Mouse (Mus musculus) NIH3T3 (cell line): ENCODE data around the gene Gm26741.
"Not testable (repeated sequence)": the region's sequence is repeated elsewhere in the genome, so short reads cannot be mapped to it uniquely, and the experiment has no call there.

Experiments used
- DNase-seq: peaks from one replicate; pipeline ENCODE4 v3.0.0-alpha.2; 2012; ENCODE audit warnings: low read depth

Gene Gm26741

GRCm38 (mm10) chr10:52358467-52358866 lies at the start of gene Gm26741:
Gm26741 (plus strand) TSS chr10:52358767.
- DNase-seq = no peak

DNA sequence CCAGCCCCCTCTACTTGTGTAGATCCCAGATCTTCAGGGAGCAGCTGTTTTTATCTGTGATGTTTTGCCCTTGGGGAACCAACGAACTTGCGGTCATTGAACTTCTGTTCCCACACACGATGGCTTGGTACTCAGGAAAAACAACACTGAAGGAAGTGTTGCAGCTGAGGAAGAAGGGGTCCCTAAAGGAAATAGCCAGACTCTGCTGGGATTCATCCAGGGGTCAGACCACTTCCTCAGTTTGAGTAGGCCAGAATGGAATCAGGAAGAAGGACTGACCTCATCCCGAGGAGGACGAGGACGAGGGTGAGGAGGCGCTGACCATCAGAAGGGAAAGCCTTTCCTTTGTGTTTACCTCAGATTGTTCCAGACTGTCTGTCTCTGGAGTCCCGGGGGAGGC lies 49.4 kb upstream of the Gm26741 start:
- DNase-seq = no peak

DNA sequence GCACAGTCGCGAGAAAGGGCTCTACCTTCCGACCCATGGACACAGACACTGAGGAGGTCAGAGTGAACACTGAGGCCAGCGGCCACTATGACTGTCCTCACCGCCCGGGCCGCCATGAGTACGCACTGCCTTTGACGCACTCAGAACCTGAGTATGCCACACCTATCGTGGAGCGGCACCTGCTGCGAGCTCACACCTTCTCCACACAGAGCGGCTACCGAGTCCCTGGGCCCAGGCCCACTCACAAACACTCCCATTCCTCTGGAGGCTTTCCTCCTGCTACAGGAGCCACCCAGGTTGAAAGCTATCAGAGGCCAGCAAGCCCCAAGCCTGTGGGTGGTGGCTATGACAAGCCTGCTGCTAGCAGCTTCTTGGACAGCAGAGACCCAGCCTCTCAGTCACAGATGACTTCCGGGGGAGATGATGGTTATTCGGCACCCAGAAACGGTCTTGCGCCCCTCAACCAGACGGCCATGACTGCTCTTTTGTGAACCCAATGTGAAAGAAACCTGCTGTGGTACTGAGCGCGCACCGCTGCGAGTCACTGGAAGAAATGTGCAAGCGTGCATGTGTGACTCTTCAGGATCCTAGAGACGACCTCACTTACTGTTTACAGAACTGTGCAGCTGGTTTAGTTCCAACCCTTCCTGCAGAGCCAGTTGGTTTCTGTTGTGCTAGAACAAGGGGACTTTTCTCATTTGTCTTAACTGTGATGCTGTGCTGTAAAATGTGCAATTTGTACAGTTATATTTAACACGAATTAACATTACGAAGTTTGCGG lies 38.9 kb upstream of the Gm26741 start:
- no peak for DNase-seq

DNA sequence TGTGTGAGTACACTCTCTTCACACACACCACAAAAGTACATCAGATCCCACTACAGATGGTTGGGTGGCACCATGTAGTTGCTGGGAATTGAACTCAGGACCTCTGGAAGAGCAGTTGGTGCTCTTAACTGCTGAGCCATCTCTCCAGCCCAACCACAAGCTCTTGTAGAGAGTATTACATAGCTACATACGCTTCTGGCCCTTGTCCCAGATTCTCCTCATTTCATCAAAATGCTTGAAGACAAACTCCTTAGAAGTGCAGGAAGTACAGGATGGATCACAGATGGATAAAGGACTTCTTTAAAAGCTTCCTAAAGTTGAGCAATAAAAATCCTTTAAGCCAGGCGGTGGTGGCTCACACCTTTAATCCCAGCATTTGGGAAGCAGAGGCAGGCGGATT lies 36.6 kb upstream of the Gm26741 start:
- peak; percentile 56 for DNase-seq

DNA sequence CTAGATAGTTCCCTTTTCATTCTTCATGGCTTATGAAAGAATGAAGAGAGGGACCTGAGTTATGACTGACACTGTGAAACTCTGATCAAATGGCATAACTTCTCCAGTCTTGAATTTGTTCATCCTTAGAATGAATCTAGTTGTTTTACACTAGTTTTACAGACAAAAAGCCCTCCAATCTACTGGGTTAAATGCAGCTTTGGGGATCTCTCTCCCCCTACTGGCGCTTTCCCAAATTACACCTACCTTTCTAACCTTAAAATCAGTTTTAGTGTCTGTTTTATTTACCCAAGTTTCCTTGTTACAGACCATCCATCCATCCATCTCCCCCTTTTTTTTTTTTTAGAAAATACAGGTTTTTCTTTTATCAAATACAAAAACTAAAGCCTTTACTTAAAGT lies 27.6 kb upstream of the Gm26741 start:
- peak; percentile 78 for DNase-seq

DNA sequence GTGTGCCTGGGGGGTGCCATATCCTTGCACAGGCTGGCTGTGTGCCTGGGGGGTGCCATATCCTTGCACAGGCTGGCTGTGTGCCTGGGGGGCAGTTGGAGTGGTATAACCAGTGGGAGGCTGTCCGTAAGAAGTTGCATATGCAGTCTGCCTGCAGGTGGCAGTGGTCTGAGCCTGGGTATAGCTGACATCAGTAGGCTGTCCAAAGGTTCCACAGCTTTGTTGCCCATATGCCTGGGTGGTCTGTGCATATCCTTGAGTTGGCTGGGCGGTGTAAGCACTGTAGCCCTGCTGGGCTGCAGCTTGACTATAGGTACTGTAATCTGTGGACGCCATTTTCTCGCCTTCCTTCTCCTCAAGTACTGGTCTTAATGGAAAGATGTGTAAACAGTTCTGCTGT lies 15.2 kb upstream of the Gm26741 start:
- DNase-seq = not testable (repeated sequence)

DNA sequence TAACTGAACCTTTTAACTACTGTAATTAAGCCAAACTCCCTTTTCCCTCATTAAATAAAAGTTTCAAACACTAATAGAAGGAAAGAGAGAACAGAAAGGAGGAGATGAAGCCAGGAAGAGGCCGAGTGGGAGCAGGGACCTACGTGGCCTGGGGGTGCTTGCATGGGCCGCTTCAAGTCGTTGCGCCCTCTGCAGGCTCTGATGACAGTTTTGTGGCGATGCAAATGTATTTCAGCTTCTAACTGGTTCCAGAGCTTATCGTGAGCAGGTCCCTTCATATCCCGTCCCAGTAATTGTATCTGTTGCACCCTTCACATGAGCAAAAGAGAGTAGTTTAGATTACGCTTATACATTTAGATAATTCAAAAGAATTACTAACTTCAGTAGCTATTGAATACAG lies 5.4 kb upstream of the Gm26741 start:
- DNase-seq = no peak

DNA sequence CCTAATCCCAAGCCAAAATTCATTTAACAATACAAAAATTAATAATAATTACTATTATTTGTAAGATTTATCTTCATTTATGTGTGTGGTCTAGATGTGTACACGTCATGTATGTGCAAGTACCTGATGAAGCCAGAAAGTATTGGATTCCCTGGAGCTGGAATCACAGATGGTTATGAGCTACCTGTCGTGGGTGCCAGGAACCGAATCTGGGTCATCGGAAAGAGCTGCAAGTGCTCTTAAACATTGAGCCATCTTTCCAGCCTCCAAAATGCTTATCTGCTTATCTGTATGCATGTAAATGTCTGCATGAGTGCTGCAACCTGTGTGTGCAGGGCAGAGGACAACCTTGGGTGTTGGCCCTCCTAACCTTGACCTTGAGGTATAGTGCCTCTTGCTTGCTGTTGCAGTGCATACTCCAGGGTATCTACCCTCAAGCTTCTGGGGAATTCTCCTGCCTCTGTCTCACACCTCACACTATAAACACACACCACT lies 1.7 kb downstream of the Gm26741 start:
- DNase-seq = no peak

DNA sequence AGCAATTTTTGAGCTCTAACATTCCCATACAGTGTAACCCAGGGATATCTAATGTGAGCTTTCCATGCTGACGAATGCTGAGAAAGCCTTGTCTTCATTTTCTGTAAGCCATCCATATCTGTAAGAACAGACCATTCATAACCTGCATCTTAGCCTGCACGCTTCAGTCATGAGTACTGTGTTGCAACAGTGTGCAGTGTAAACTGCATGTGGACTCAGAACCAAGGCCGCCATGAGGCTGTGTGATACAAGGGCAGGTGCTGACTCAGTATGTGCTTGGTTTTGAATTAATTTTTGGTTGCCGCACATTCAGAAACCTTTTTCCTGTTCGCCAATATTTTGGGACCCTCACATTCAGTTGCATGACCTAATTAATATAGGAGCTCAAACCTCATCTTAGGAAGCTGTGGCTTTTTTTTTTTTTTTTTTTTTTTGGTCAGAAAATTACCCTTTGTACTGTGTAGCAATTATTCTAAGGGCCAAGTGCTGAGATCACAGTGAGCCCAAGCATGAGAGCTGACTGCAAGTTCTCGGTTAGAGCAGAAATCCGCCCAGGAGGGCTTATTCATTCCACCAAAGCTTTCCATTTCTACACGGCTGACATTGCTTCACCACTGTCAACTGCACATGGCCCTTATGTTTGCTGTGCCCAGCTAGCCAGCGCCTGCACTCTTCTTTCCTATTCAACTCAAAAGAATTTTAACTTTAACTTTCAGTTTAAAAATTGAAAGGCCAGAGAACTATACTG lies 2.5 kb downstream of the Gm26741 start:
- DNase-seq = no peak

- no peak for DNase-seq
These were observed 9.8 kb downstream of the Gm26741 start for GRCm38 (mm10) chr10:52368376-52368775.

DNA sequence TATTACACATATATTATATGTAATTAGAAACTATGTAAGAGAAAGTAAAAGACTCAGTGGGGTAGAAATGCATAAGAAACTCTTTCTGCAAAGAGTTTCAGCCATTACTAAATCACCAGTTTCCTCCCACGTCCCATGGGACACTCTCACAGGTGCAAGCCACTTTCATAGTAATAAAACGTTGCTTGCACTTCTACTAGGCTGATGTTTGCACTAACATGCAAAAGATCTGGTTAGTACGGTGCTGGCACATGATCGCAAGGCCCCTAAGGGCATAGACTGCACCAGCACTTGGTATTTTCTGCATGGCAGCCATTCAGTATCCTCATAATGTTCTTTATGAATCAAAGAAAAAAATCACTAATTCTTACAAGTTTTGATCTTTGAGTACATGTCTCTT lies 15.3 kb downstream of the Gm26741 start:
- DNase-seq = no peak

GRCm38 (mm10) chr10:52374651-52375050 lies 16.1 kb downstream of the Gm26741 start:
- DNase-seq = no peak

GRCm38 (mm10) chr10:52376422-52376821 lies 17.9 kb downstream of the Gm26741 start:
- no peak for DNase-seq

- no peak for DNase-seq
These were observed 19.2 kb downstream of the Gm26741 start for GRCm38 (mm10) chr10:52377813-52378212.

DNA sequence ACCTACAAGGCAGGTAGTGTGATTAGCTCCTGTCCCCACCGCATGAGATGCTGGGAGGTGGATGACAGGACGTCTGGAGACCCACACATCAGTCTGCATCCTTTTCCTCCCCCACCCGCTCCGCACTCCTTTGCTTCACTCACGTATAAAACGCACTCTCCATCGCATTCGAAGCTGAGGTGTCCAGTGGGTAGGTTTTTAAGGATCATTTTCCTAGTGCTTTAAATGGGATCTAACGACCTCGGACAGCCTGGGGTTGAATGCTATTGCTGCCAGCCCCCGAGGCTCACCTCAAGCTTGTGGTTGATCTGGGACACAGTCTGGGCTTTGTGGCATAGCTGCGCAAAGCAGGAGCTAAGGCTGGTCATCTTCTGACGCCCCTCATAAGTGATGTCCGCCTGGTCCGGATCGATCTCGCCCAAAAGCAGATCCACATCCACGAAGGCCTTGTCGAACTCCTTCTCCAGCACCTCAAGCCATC lies 22.8 kb downstream of the Gm26741 start:
- peak; percentile 36 for DNase-seq

DNA sequence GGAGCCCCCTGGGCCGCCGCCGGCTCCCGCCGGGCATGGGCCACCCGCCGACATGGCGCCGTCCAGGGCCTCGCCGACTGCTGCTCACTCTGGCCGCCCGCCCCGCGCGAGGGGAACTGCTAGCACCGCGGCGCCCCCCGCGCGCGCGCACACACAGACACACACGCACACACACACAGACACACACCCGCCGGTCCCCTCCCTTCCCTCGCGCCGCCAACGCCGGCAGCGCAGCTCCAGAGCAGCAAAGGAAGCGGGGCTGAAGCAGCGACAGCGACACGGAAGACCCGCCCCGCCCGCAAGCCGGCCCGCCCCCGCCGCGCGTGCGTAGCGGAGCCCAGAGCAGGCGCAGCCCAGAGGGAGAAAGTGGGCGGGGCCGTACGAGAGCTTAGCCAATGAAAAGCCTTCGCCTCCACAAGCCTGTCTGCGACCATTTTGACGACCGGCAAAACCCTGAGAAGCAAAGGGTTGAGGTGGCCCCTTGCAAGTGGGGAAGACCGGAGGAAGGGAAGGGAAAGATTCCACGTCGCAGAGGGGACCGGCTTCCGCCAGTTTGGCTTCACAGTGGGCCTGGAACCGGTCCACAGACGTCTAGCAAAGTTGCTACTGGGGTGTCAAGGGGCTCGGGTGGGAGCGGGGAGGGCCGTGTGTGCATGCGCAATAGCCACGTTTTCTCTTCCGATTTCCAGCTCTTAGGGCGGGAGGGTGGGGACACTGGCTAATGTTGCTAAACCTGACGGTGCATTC lies 23.5 kb downstream of the Gm26741 start, which contains the start of gene Gopc:
Gene Gopc, minus strand, starts transcription at position 280 of the 747 bp plus-strand sequence.
- peak; percentile 99 for DNase-seq

- DNase-seq = no peak
These were observed 24.5 kb downstream of the Gm26741 start for GRCm38 (mm10) chr10:52383022-52383421.

DNA sequence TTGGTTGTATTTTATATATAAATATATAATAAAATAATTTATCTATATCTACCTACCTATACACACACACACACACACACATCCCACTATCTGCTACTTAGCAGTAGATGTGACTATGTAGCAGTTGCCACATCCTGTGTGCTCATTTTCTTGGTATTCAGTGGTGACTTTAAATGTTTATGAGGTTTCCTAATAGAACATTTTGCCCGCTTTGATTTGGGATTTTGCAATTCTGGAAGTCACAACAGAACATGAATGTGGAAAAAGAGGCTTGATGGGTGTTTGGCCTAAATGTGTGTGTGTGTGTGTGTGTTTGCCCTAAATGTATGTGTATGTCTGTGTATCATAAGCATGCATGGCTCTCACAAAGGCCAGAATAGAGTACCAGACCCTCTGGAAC lies 25.0 kb downstream of the Gm26741 start:
- DNase-seq = peak; percentile 24

GRCm38 (mm10) chr10:52384823-52385610 lies 26.4 kb downstream of the Gm26741 start:
- DNase-seq = peak; percentile 82

DNA sequence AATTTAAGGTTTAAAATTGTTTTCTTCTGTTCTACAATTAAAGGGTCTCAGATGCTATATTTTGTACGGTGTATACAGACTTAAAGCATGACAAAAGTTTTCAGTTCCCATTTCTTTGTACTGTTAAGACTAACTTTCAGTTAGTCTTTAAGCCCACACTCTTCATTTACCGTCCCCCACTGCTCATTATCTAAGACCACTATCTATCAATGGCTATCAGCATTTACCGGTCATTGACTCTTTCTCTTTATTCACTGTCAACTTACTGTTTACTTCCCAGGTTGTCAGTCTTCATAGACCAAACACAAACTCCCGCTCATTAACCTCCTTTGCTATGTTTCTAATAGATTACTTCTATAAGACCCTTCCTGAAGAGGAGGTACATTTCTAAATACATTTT lies 28.6 kb downstream of the Gm26741 start:
- no peak for DNase-seq

DNA sequence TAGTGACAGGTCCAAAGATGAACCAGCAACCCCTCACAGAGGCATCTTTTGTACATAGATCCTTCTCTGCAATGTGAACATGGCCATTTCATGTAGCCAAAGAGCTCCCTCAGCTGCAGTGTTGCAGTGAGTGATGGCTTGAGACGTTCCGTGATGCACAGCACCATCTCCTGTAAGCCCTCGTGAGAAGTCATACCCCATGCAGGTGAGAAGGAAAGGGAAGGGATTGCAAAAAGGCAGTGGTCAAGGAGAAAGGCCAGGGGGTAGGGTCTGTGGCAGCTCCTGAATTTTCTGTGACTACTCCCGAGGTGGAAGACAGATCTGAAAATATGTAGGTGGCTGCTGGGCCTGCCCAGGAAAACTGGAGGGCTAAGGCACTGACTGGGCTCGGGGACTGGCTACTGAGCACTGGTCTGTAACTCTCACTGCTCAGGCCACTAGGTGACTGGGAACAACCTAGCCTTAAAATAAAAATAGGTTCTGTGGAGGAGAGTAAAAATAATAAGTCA lies 30.4 kb downstream of the Gm26741 start, which contains the start of gene Nepn:
Gene Nepn, plus strand, starts transcription at position 51 of the 509 bp plus-strand sequence.
- DNase-seq = no peak
